Mouse (Mus musculus): ENCODE results near the gene Tmem132e. TPM values are rescaled to one million over a fixed set of nuclear protein-coding genes. Genes with fewer than 3 reads are reported as not detected.

Tmem132e gene
- total and polyA plus RNA-seq, 3 experiments, result not detected

DNA sequence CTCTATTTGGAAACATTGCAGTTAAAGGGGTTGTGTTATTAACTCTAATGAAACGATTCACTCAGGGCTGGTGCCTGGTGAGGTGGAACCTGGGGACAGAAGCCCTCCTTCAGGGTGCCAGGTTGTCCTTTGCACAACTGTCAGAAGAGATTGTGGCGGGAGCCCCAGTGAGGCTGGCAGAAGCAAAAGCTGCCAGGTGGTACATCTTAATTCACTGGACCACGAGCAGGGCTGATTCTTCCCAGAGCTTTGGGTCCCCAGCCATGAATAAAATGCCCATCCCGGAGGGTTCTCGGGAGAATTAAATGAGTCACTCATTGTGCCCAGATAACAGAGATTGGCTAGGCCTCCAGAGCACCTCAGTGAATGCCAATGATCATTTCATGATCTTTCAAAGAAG, 63.8 kb downstream of the Tmem132e start:
- no peak for DNase-seq (ENCODE audit: extremely low read depth)
- no peaks in the 10 kb centered on the region for H3K9me3 ChIP-seq (replicated peaks; ENCODE audit: low read length)
- H3K4me2 ChIP-seq (ENCODE audit: insufficient read depth, low read depth, poor library complexity, severe bottlenecking), result no peak overlapping the region
- peaks cover 98% of the 10 kb centered on the region for H3K27me3 ChIP-seq (replicated peaks)
- no peak overlapping the region for H3K9ac ChIP-seq (ENCODE audit: insufficient read depth, low read depth)
- no peaks in the 10 kb centered on the region for H3K36me3 ChIP-seq (replicated peaks in 1 of 2; ENCODE audit: control insufficient read depth in 1 of 2, insufficient read depth in 1 of 2, low read length in 1 of 2)
- TF ChIP-seq RAD21 (IDR thresholded peaks at IDR 0.05; ENCODE audit: low read depth, low read length), result no peak
- TF ChIP-seq GABPA (IDR thresholded peaks at IDR 0.05; ENCODE audit: insufficient replicate concordance, low read depth, low read length), result no peak
- TF ChIP-seq MAZ (IDR thresholded peaks at IDR 0.05; ENCODE audit: low read depth, low read length), result no peak
- TF ChIP-seq JUN (IDR thresholded peaks at IDR 0.05; ENCODE audit: insufficient read depth, low read depth, low read length), result no peak
- H3K4me3 ChIP-seq (replicated peaks in 1 of 3; ENCODE audit: low read depth in 2 of 3, low read length in 2 of 3, poor library complexity in 1 of 3), result no peak overlapping the region
- no peak overlapping the region for H3K27ac ChIP-seq (ENCODE audit: insufficient read depth, low read depth)
- in situ Hi-C loops (cut with MboI; ENCODE audit: low pct_ligation_motif_present, low pct_unique_long_range_greater_than_20kb, low sequenced_read_pairs) (no loop called here), dilution Hi-C loops (cut with MboI; ENCODE audit: extremely low pct_ligation_motif_present, extremely low pct_unique_long_range_greater_than_20kb, low sequenced_read_pairs) (no loop called here)
- no peaks in the 10 kb centered on the region for H3K4me1 ChIP-seq (ENCODE audit: control insufficient read depth in 1 of 2, insufficient read depth in 2 of 2)
- H3K79me2 ChIP-seq (replicated peaks; ENCODE audit: control insufficient read depth, extremely low read depth, insufficient read depth, poor library complexity, severe bottlenecking), result no peaks in the 10 kb centered on the region

GRCm38 (mm10) chr11:82453230-82453629, 64.5 kb downstream of the Tmem132e start:
- in situ Hi-C loops (cut with MboI; ENCODE audit: low pct_ligation_motif_present, low pct_unique_long_range_greater_than_20kb, low sequenced_read_pairs), result no loop called here
- no peak for DNase-seq (ENCODE audit: extremely low read depth)
- Histone ChIP-seq H3K9ac (ENCODE audit: insufficient read depth, low read depth) (no peak overlapping the region), H3K4me3 (replicated peaks in 1 of 3; ENCODE audit: low read depth in 2 of 3, low read length in 2 of 3, poor library complexity in 1 of 3) (no peak overlapping the region), H3K36me3 (replicated peaks in 1 of 2; ENCODE audit: control insufficient read depth in 1 of 2, insufficient read depth in 1 of 2, low read length in 1 of 2) (no peaks in the 10 kb centered on the region), H3K79me2 (replicated peaks; ENCODE audit: control insufficient read depth, extremely low read depth, insufficient read depth, poor library complexity, severe bottlenecking) (no peaks in the 10 kb centered on the region), H3K4me2 (ENCODE audit: insufficient read depth, low read depth, poor library complexity, severe bottlenecking) (no peak overlapping the region), H3K9me3 (replicated peaks; ENCODE audit: low read length) (no peaks in the 10 kb centered on the region), H3K4me1 (ENCODE audit: control insufficient read depth in 1 of 2, insufficient read depth in 2 of 2) (no peaks in the 10 kb centered on the region), H3K27me3 (replicated peaks) (peaks cover 98% of the 10 kb centered on the region), H3K27ac (ENCODE audit: insufficient read depth, low read depth) (no peak overlapping the region)
- TF ChIP-seq PAX5 (IDR thresholded peaks at IDR 0.05; ENCODE audit: low read length), result no peak
- TF ChIP-seq TCF12 (IDR thresholded peaks at IDR 0.05; ENCODE audit: low read depth, low read length), result no peak
- no peak for TF ChIP-seq IRF4 (IDR thresholded peaks at IDR 0.05; ENCODE audit: low read depth, low read length)
- dilution Hi-C loops (cut with MboI; ENCODE audit: extremely low pct_ligation_motif_present, extremely low pct_unique_long_range_greater_than_20kb, low sequenced_read_pairs), result no loop called here

DNA sequence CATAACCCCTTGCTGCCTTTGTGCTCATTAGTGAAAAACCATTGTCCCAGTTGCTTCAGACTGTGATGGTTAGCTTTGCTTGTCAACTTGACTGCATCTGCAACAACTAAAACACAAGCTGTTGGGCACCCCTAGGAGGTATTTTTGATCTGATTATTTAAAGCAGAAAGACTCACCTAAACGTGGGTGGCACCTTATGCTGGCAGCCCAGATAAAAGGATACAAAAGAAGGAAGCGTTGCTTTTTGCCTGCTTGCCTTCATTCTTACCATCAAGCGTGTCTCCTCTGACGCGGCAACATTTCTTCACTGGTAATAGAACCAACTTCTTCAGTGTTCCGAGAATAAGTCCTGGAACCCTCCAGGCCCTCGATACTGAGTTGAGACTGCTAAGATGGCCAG, 72.6 kb downstream of the Tmem132e start:
- Histone ChIP-seq H3K79me2 (replicated peaks; ENCODE audit: control insufficient read depth, extremely low read depth, insufficient read depth, poor library complexity, severe bottlenecking) (no peaks in the 10 kb centered on the region), H3K36me3 (replicated peaks in 1 of 2; ENCODE audit: control insufficient read depth in 1 of 2, insufficient read depth in 1 of 2, low read length in 1 of 2) (no peaks in the 10 kb centered on the region), H3K27ac (ENCODE audit: insufficient read depth, low read depth) (no peak overlapping the region), H3K4me3 (replicated peaks in 1 of 3; ENCODE audit: low read depth in 2 of 3, low read length in 2 of 3, poor library complexity in 1 of 3) (no peak overlapping the region), H3K4me2 (ENCODE audit: insufficient read depth, low read depth, poor library complexity, severe bottlenecking) (peak overlapping the region; percentile 13), H3K4me1 (ENCODE audit: control insufficient read depth in 1 of 2, insufficient read depth in 2 of 2) (no peaks in the 10 kb centered on the region), H3K27me3 (replicated peaks) (peaks cover 93% of the 10 kb centered on the region), H3K9me3 (replicated peaks; ENCODE audit: low read length) (no peaks in the 10 kb centered on the region), H3K9ac (ENCODE audit: insufficient read depth, low read depth) (no peak overlapping the region)
- no peak for DNase-seq (ENCODE audit: extremely low read depth)
- in situ Hi-C loops (cut with MboI; ENCODE audit: low pct_ligation_motif_present, low pct_unique_long_range_greater_than_20kb, low sequenced_read_pairs), result no loop called here
- TF ChIP-seq UBTF (IDR thresholded peaks at IDR 0.05; ENCODE audit: low read depth, low read length), result no peak
- no peak for TF ChIP-seq ZNF384 (IDR thresholded peaks at IDR 0.05; ENCODE audit: low read depth, low read length)
- TF ChIP-seq MYC (IDR thresholded peaks at IDR 0.05; ENCODE audit: low read depth, low read length), result no peak
- no peak for TF ChIP-seq BHLHE40 (IDR thresholded peaks at IDR 0.05; ENCODE audit: low read depth, low read length)
- TF ChIP-seq RCOR1 (conservative IDR thresholded peaks at IDR 0.05; ENCODE audit: low read depth, low read length), result no peak
- TF ChIP-seq MAX (IDR thresholded peaks at IDR 0.05; ENCODE audit: low read length), result no peak
- TF ChIP-seq CTCF (conservative IDR thresholded peaks at IDR 0.05 in 1 of 2, IDR thresholded peaks at IDR 0.05 in 1 of 2; ENCODE audit: low read depth in 2 of 2, low read length in 2 of 2), result no peak
- dilution Hi-C loops (cut with MboI; ENCODE audit: extremely low pct_ligation_motif_present, extremely low pct_unique_long_range_greater_than_20kb, low sequenced_read_pairs), result no loop called here

Measured in CH12.LX (cell line).